Mouse (Mus musculus) fibroblast of lung, adult 2 months (primary cell): ENCODE measurements around the gene Vmn2r77.
"Not testable (repeated sequence)": the region's sequence is repeated elsewhere in the genome, so short reads cannot be mapped to it uniquely, and the experiment has no call there.

Experiments
- DNase-seq: peaks from one replicate; pipeline ENCODE4 v3.0.0-alpha.2; 2011; ENCODE audit warnings: low read depth

Vmn2r77 gene

DNA sequence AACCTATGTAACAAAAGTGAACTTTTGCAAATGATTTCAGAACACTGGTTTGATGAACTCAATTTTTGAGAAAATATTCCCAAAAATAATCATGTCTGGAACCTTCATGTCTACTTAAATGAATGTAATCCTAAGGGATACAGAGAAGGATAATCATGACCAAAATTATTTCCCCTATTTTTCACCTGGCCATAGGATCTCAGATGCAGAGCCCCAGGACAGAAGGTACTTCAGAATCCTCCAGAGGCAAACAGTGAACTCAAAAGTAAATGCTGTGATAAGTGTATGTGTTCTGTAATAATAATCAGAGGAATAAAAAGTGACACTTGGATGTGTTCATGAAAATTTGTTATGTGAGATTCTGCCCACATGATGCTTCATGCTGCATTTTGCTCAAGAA, at the start of gene Vmn2r77:
Gene Vmn2r77 (plus strand): TSS at position 301 of the 400 bp plus-strand sequence.
- DNase-seq = no peak

DNA sequence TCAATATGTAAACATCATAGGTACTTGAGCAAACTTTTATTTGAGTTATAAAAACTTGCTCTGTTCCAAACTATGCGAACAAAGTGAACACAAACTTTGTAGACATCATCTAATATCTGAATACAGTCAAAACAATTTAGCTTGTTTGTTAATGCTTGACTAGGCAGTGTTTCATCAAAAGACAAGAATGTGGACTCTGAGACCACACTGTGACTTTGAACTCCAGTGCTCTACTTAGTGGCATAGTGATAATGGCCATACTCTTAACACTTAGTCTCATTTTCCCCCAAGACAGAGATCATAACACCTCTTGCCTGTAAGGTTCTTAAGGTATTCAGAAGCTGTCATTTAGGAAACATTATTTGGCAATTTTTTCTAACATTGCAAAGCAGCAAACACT, 34.1 kb upstream of the Vmn2r77 start:
- DNase-seq = no peak

- DNase-seq = no peak
Observed at GRCm38 (mm10) chr7:86764628-86765027, 30.2 kb upstream of the Vmn2r77 start.

DNA sequence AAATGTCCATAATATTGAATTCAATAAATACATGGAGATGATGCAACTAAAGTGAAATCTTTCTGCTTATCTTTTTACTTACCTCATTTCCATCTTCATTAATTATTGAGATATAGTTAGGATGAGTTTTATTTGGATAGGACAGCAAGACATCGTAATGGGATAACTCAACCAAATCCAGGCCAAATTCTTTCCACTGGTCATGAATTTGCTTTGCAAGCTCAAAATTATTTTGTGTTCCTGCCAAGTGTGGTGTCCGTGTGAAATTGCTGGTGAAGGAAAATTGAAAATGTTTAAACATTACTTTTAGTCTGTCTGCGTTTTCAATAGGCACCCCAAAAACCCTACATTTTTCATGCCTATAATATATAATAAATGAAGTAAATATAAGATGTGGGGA, 23.2 kb upstream of the Vmn2r77 start:
- DNase-seq = no peak

DNA sequence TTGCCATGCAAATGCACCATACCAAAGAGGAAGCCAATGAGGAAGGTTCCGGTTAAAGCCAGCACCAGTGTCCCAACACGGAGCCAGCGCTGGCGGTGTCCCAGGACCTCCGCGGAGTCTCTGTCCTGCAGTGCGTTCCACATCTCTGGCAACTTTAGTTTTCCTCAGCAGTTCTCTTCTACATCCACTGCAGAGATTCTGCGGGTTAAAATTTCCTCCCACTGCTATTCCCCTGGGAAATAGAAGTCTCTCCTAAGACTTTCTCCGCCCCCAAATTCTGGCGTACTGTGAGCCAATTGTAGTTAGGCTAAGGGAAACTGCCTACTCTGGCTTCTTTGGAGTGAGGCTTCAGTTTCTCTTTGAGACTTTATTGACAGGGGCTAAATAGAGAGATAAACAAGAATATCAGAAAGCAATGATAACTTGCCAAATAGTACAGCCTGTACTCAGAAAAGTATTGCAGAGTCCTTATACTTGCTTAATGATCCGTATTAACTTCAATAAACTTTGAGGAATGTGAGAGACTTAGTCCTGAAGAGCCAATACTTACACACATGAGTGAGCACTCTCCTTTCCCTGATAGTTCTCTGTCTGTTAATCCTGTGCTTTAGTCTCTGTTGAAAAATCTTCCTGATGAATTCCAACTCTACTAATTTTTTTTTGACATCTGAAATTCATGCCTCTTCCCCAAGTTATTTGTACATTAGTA, 19.1 kb upstream of the Vmn2r77 start, which contains the start of gene Folh1:
Gene Folh1 (minus strand): TSS at position 327 of the 709 bp plus-strand sequence.
- DNase-seq = no peak

GRCm38 (mm10) chr7:86815241-86815640, 20.4 kb downstream of the Vmn2r77 start:
- DNase-seq = not testable (repeated sequence)

DNA sequence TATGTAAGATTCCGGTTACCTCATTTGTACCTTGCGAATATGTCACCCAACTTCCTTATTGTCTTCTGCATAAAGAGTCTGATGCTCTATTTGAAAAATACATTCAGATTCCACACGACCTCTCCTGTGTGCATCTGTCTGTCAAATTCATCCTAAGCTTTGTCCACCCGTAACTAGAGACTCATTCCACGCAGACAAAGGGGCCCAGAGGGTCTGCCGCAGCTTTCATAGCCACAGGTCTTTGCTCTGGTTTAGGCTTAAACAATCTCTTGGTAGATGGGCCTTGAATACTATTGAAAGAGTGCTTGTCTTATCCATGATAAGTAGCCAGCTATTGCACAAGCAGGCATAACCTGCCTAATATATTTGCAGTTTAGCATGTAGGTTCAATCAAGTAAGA, 20.9 kb downstream of the Vmn2r77 start:
- not testable (repeated sequence) for DNase-seq

GRCm38 (mm10) chr7:86816466-86816865, 21.6 kb downstream of the Vmn2r77 start:
- no peak for DNase-seq
